Mouse (Mus musculus) midbrain, embryonic 13.5 days (tissue): Measurements from ENCODE around the gene Lrrc1. TPM values are rescaled to one million over a fixed set of nuclear protein-coding genes. Genes with fewer than 3 reads are reported as not detected.

ENCODE experiments used
- ATAC-seq: fragments of 200-750 bp; cut with Nextera tagmentation; 2 replicates; pipeline ENCODE4 v1.8.0; 2017; ENCODE audit warnings: mild to moderate bottlenecking, moderate TSS enrichment, moderate library complexity
- H3K27ac ChIP-seq: fragments of 300-500 bp; sonication (generic); 2 replicates; pipeline ENCODE4 v1.5.1; 2015; ENCODE audit warnings: inconsistent platforms, mild to moderate bottlenecking, moderate library complexity
- H3K27me3 ChIP-seq: fragments of 300-500 bp; sonication (generic); 2 replicates; pipeline ENCODE4 v1.6.1; 2015; ENCODE audit warnings: mild to moderate bottlenecking, inconsistent platforms
- H3K36me3 ChIP-seq: fragments of 300-500 bp; sonication (generic); 2 replicates; pipeline ENCODE4 v1.6.1; 2015; ENCODE audit warnings: mild to moderate bottlenecking, inconsistent platforms
- H3K4me1 ChIP-seq: fragments of 300-500 bp; sonication (generic); replicated peaks from 2 replicates; pipeline ENCODE4 v1.6.1; 2015; ENCODE audit warnings: inconsistent platforms
- H3K4me2 ChIP-seq: fragments of 300-500 bp; sonication (generic); replicated peaks from 2 replicates; pipeline ENCODE4 v1.6.1; 2015; ENCODE audit warnings: moderate library complexity, mild to moderate bottlenecking, inconsistent platforms
- H3K4me3 ChIP-seq: fragments of 300-500 bp; sonication (generic); replicated peaks from 2 replicates; pipeline ENCODE4 v1.5.1; 2015; ENCODE audit warnings: mild to moderate bottlenecking, inconsistent platforms
- H3K9ac ChIP-seq: fragments of 300-500 bp; sonication (generic); replicated peaks from 2 replicates; pipeline ENCODE4 v1.6.1; 2015; ENCODE audit warnings: mild to moderate bottlenecking, inconsistent platforms
- H3K9me3 ChIP-seq: fragments of 300-500 bp; sonication (generic); 2 replicates; pipeline ENCODE4 v1.6.1; 2016; ENCODE audit warnings: mild to moderate bottlenecking, inconsistent platforms
- WGBS: fragments of 180-500 bp; shearing (Covaris S2); methylation state at CpG from one replicate; pipeline ENCODE4 v1.1.7; 2015; 5-methylcytosine and 5-hydroxymethylcytosine counted together
- polyA plus RNA-seq: library from polyadenylated mRNA; unstranded; fragments of >200 nt; fragmentation: Nextera tagmentation; extraction: Ambion mirVana; gene quantifications from 2 replicates; pipeline ENCODE4 v1.2.1, GENCODE M21; 2015

The Lrrc1 gene
- polyA plus RNA-seq, 1 experiment from 2014 or later = 5.0 TPM

DNA sequence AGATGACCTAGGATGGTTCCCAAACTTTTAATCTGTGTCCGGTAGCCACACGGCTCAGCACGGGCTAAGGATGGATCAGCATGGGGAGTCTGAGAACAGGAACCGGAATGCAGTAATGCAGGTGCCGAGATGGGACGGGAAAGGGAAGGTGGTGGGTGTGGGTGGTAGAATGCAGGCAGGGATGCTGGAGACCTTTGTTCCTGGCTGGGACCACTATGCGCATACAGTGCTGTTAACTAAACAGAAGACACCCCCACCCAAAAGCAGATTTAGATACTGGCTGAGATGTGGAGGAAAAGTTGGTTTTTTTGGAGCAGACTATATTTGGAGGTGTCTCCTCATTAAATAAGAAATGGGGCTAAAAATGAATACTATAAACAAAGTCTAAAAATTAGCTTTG is 128.7 kb downstream of the Lrrc1 start:
- Histone ChIP-seq H3K36me3 (no peaks in the 10 kb centered on the region), H3K9me3 (no peaks in the 10 kb centered on the region), H3K4me3 (no peak overlapping the region), H3K27ac (no peak overlapping the region), H3K4me1 (0 out of 2 replicates have a peak, but pooled peaks cover 3% of the 10 kb centered on the region), H3K27me3 (no peaks in the 10 kb centered on the region), H3K9ac (no peak overlapping the region), H3K4me2 (no peak overlapping the region)
- ATAC-seq = no peak
- 96% methylated on average over 7 of the region's 7 CpGs for WGBS

- H3K36me3 ChIP-seq = no peaks in the 10 kb centered on the region
- no peak overlapping the region for H3K9ac ChIP-seq
- no peak overlapping the region for H3K4me3 ChIP-seq
- H3K27me3 ChIP-seq = no peaks in the 10 kb centered on the region
- H3K27ac ChIP-seq = no peak overlapping the region
- no peaks in the 10 kb centered on the region for H3K9me3 ChIP-seq
- peaks cover 3% of the 10 kb centered on the region; the same call in 1 of the 2 replicates for H3K4me1 ChIP-seq
- ATAC-seq = no peak
- 87% methylated on average over 3 of the region's 3 CpGs for WGBS
- H3K4me2 ChIP-seq = no peak overlapping the region
Measured at GRCm38 (mm10) chr9:77411830-77412425, 132.7 kb downstream of the Lrrc1 start.

- 80% methylated on average over 4 of the region's 4 CpGs for WGBS
- ATAC-seq = no peak
- H3K36me3 ChIP-seq = no peaks in the 10 kb centered on the region
- H3K9ac ChIP-seq = no peak overlapping the region
- H3K4me2 ChIP-seq = no peak overlapping the region
- no peaks in the 10 kb centered on the region for H3K27me3 ChIP-seq
- H3K27ac ChIP-seq = no peak overlapping the region
- H3K9me3 ChIP-seq = no peaks in the 10 kb centered on the region
- H3K4me1 ChIP-seq = peaks cover 3% of the 10 kb centered on the region; the same call in 1 of the 2 replicates
- no peak overlapping the region for H3K4me3 ChIP-seq
Measured at GRCm38 (mm10) chr9:77410968-77411367, 133.7 kb downstream of the Lrrc1 start.

DNA sequence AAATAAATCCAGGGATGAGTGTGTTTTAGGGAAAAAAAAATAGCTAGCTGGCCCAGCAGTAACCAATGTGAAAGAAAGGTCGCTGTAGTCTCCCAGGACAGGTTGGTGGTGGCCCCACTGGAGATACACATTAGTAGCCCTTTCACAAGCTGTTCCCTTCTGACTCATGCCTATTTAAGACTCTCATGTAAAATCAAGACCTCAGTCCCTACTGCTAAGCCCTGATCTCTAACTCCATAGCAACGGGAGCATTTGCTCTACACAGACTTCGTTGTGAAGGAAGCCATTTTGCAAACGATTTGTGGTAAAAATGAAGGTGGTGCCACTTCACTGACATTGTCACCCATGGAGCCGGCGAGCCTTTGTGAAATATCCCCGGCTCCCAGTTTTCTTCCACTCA is 134.1 kb downstream of the Lrrc1 start:
- Histone ChIP-seq H3K36me3 (no peaks in the 10 kb centered on the region), H3K4me3 (no peak overlapping the region), H3K4me1 (peaks cover 3% of the 10 kb centered on the region; the same call in 1 of the 2 replicates), H3K9me3 (no peaks in the 10 kb centered on the region), H3K9ac (no peak overlapping the region), H3K27ac (no peak overlapping the region), H3K4me2 (no peak overlapping the region), H3K27me3 (no peaks in the 10 kb centered on the region)
- ATAC-seq = no peak
- WGBS = 77% methylated on average over 7 of the region's 7 CpGs

- 23% methylated on average over 6 of the region's 6 CpGs for WGBS
- no peak for ATAC-seq
Measured at GRCm38 (mm10) chr9:77408053-77408603, 136.5 kb downstream of the Lrrc1 start.

GRCm38 (mm10) chr9:77406906-77407305 is 137.8 kb downstream of the Lrrc1 start:
- no peak overlapping the region for H3K4me3 ChIP-seq
- no peaks in the 10 kb centered on the region for H3K9me3 ChIP-seq
- 67% methylated on average over 7 of the region's 7 CpGs for WGBS
- no peaks in the 10 kb centered on the region for H3K36me3 ChIP-seq
- H3K4me2 ChIP-seq = no peak overlapping the region
- H3K27me3 ChIP-seq = no peaks in the 10 kb centered on the region
- H3K4me1 ChIP-seq = no peaks in the 10 kb centered on the region; the same call in 1 of the 2 replicates
- H3K27ac ChIP-seq = no peak overlapping the region
- ATAC-seq = 0 out of 2 replicates have a peak, but pooled peaks have one; percentile 24
- H3K9ac ChIP-seq = no peak overlapping the region

More at GRCm38 (mm10) chr9:77408053-77408603, 136.5 kb downstream of the Lrrc1 start:
- no peaks in the 10 kb centered on the region for H3K36me3 ChIP-seq
- no peak overlapping the region for H3K4me3 ChIP-seq
- no peak overlapping the region for H3K9ac ChIP-seq
- no peaks in the 10 kb centered on the region for H3K27me3 ChIP-seq
- no peak overlapping the region for H3K4me2 ChIP-seq
- H3K9me3 ChIP-seq = no peaks in the 10 kb centered on the region
- no peaks in the 10 kb centered on the region; the same call in 1 of the 2 replicates for H3K4me1 ChIP-seq
- no peak overlapping the region for H3K27ac ChIP-seq

- Histone ChIP-seq H3K27ac (no peak overlapping the region), H3K4me1 (no peaks in the 10 kb centered on the region; the same call in 1 of the 2 replicates), H3K4me3 (no peak overlapping the region), H3K4me2 (no peak overlapping the region), H3K9me3 (no peaks in the 10 kb centered on the region), H3K9ac (no peak overlapping the region), H3K36me3 (no peaks in the 10 kb centered on the region), H3K27me3 (no peaks in the 10 kb centered on the region)
- 89% methylated on average over 4 of the region's 4 CpGs for WGBS
- no peak for ATAC-seq
Measured at GRCm38 (mm10) chr9:77404458-77404857, 140.2 kb downstream of the Lrrc1 start.

GRCm38 (mm10) chr9:77403961-77404360 is 140.7 kb downstream of the Lrrc1 start:
- Histone ChIP-seq H3K4me1 (peaks cover 4% of the 10 kb centered on the region; the same call in 1 of the 2 replicates), H3K4me3 (no peak overlapping the region), H3K27ac (no peak overlapping the region), H3K4me2 (no peak overlapping the region), H3K27me3 (no peaks in the 10 kb centered on the region), H3K36me3 (no peaks in the 10 kb centered on the region), H3K9ac (no peak overlapping the region), H3K9me3 (no peaks in the 10 kb centered on the region)
- no peak for ATAC-seq
- 91% methylated on average over 6 of the region's 6 CpGs for WGBS

GRCm38 (mm10) chr9:77402971-77403370 is 141.7 kb downstream of the Lrrc1 start:
- no peak for ATAC-seq
- no peak overlapping the region for H3K4me2 ChIP-seq
- no peak overlapping the region for H3K4me3 ChIP-seq
- no peak overlapping the region for H3K27ac ChIP-seq
- no peaks in the 10 kb centered on the region for H3K36me3 ChIP-seq
- no peak overlapping the region for H3K9ac ChIP-seq
- no peaks in the 10 kb centered on the region for H3K9me3 ChIP-seq
- 63% methylated on average over 1 of the region's 1 CpGs for WGBS
- H3K27me3 ChIP-seq = no peaks in the 10 kb centered on the region
- peaks cover 6% of the 10 kb centered on the region; the same call in 1 of the 2 replicates for H3K4me1 ChIP-seq

DNA sequence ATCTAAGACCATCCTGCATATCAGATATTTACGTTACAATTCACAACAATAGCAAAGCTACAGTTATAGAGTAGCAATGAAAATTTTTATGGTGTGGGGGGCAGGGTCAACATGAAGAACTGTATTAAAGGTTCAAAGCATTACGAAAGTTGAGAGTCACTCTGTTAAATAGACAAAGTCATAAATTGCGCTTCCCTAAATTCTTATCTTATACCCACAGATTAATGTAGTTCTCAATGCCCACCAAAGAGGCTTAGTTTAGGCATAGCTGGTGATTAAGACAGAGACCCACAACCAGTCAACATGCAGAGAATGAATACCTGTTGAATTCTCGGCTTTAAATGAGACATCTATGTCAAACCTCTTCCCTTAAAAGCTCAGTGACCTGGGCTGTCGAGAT is 144.9 kb downstream of the Lrrc1 start:
- Histone ChIP-seq H3K9ac (no peak overlapping the region), H3K4me3 (no peak overlapping the region), H3K4me1 (peaks cover 6% of the 10 kb centered on the region; the same call in 1 of the 2 replicates), H3K9me3 (no peaks in the 10 kb centered on the region), H3K36me3 (no peaks in the 10 kb centered on the region), H3K4me2 (no peak overlapping the region), H3K27ac (no peak overlapping the region), H3K27me3 (no peaks in the 10 kb centered on the region)
- ATAC-seq = no peak
- 92% methylated on average over 5 of the region's 5 CpGs for WGBS

DNA sequence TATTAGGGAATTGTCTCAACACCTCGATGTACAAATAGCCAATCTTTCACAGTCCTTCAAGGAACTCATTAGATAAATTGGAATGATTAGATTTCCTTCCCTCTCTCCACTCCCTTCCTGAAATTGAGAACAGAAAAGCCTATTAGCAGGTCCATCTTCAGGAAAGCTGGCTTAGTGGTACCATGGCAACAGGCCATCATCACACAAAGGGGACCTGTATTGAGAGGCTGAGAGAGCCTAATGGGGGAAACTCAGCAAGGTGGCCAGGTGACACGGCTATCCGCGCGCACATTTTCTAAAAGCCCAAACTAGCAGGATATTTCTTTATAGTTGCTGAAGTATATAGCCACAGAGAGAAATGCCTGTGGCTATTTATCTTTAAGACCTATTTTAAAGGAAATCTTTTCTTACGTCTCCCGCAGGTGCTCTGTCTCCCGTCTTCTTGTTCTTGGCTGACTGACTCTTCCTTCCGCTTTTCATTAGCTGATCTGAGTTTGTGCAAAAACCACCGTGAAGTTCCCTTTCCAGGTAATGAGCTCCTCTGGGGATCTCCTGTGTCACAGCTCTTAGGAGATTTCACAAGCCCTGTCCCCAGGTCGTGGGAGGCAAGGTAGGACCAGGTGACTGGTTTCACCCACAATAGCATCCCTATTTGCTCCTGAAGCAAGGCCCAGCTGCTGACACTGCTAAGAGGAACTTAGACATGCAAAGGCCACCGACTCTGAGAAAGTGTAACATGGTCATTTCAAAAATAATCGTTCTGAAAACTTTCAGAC is 145.6 kb downstream of the Lrrc1 start:
- Histone ChIP-seq H3K27me3 (no peaks in the 10 kb centered on the region), H3K9ac (no peak overlapping the region), H3K27ac (no peak overlapping the region; the same call in 1 of the 2 replicates), H3K36me3 (no peaks in the 10 kb centered on the region), H3K9me3 (no peaks in the 10 kb centered on the region), H3K4me2 (no peak overlapping the region), H3K4me3 (no peak overlapping the region), H3K4me1 (peaks cover 6% of the 10 kb centered on the region; the same call in 1 of the 2 replicates)
- WGBS = 49% methylated on average over 13 of the region's 13 CpGs
- peak; percentile 91 for ATAC-seq

GRCm38 (mm10) chr9:77397027-77397426 is 147.6 kb downstream of the Lrrc1 start:
- H3K36me3 ChIP-seq = no peaks in the 10 kb centered on the region
- no peaks in the 10 kb centered on the region for H3K27me3 ChIP-seq
- H3K4me3 ChIP-seq = no peak overlapping the region
- H3K9me3 ChIP-seq = no peaks in the 10 kb centered on the region
- no peak overlapping the region for H3K4me2 ChIP-seq
- H3K27ac ChIP-seq = no peak overlapping the region
- ATAC-seq = no peak
- H3K9ac ChIP-seq = no peak overlapping the region
- H3K4me1 ChIP-seq = peaks cover 6% of the 10 kb centered on the region; the same call in 1 of the 2 replicates
- 74% methylated on average over 4 of the region's 4 CpGs for WGBS
